Mouse (Mus musculus) C2C12 (cell line): Measurements from ENCODE around the gene Kctd3.

Experiments used
- CTCF ChIP-seq: IDR thresholded peaks from one replicate; pipeline ENCODE4 v1.5.1; 2011; ENCODE audit not compliant: control insufficient read depth, insufficient read depth, insufficient read length
- FOSL1 ChIP-seq: IDR thresholded peaks from one replicate; pipeline ENCODE4 v1.8.0; 2011; ENCODE audit warnings: mild to moderate bottlenecking, low read length; ENCODE audit not compliant: poor library complexity, insufficient read depth, severe bottlenecking
- MAX ChIP-seq: IDR thresholded peaks from one replicate; pipeline ENCODE4 v1.6.1; 2011; ENCODE audit warnings: mild to moderate bottlenecking, control low read depth
- MYOD1 ChIP-seq: IDR thresholded peaks from one replicate; pipeline ENCODE4 v1.6.1; 2011; ENCODE audit warnings: low read depth; ENCODE audit not compliant: control insufficient read depth, insufficient read length

GRCm38 (mm10) chr1:189047918-189048317 is 40.3 kb upstream of the Kctd3 start:
- TF ChIP-seq CTCF: no peak
- TF ChIP-seq MAX: no peak
- TF ChIP-seq FOSL1: no peak
- TF ChIP-seq MYOD1: no peak
